Mouse (Mus musculus): ENCODE measurements at regions not wholly inside any gene's neighbourhood (a gene's known extent, or its start where the extent isn't known, plus 50 kb on each side); places are given as distances from the start of the nearest gene placed in this dataset.
"Not testable (repeated sequence)": the region's sequence is repeated elsewhere in the genome, so short reads cannot be mapped to it uniquely, and the experiment has no call there.

GRCm38 (mm10) chr15:11505076-11505639 is 105.7 kb upstream of the Tars start:
- H3K27ac ChIP-seq, result no peak overlapping the region
- WGBS (ENCODE audit: missing documents), result 72% methylated on average over 4 of the region's 4 CpGs

GRCm38 (mm10) chr15:11496436-11496835 is 97.0 kb upstream of the Tars start:
- 87% methylated on average over 2 of the region's 2 CpGs for WGBS (ENCODE audit: missing documents)
- Histone ChIP-seq H3K27ac (no peak overlapping the region), H3K79me2 (ENCODE audit: inconsistent target) (no peaks in the 10 kb centered on the region), H3K4me3 (ENCODE audit: inconsistent target) (no peak overlapping the region), H3K36me3 (ENCODE audit: inconsistent target) (no peaks in the 10 kb centered on the region)

More at GRCm38 (mm10) chr15:11505076-11505639, 105.7 kb upstream of the Tars start:
- H3K79me2 ChIP-seq (ENCODE audit: inconsistent target), result no peaks in the 10 kb centered on the region
- no peaks in the 10 kb centered on the region for H3K36me3 ChIP-seq (ENCODE audit: inconsistent target)
- no peak overlapping the region for H3K4me3 ChIP-seq (ENCODE audit: inconsistent target)

GRCm38 (mm10) chr15:11489116-11489515 is 89.7 kb upstream of the Tars start:
- H3K4me3 ChIP-seq (ENCODE audit: inconsistent target), result no peak overlapping the region
- WGBS (ENCODE audit: missing documents), result 72% methylated on average over 3 of the region's 3 CpGs
- no peaks in the 10 kb centered on the region for H3K36me3 ChIP-seq (ENCODE audit: inconsistent target)
- H3K27ac ChIP-seq, result no peak overlapping the region
- no peaks in the 10 kb centered on the region for H3K79me2 ChIP-seq (ENCODE audit: inconsistent target)

DNA sequence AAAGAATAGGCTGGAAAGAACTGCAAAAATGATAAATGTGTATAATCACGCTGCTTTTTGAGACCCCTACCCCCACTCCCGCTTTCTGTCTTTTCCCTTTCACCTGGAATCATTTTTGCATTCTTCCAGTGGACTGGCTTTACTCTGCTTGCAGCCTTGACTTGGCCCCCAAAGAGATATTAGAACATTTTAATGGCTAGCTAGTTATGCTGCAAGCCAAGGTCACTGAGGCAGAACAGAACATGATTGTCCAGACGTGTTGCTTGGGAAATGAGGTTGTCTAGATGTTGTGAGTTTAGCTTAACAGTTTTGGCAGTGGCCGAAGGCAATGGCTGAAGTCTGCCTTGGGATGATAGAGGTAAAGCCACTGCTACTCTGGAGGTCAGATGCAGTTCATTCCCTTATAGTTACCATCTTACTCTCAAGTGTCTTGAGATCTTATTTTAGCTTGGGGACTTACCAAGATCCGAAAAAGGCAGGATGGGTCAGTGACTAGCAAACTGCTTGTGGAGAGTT is 87.9 kb upstream of the Tars start:
- no peaks in the 10 kb centered on the region for H3K36me3 ChIP-seq (ENCODE audit: inconsistent target)
- no peaks in the 10 kb centered on the region for H3K79me2 ChIP-seq (ENCODE audit: inconsistent target)
- H3K27ac ChIP-seq, result no peak overlapping the region
- no peak overlapping the region for H3K4me3 ChIP-seq (ENCODE audit: inconsistent target)
- 84% methylated on average over 5 of the region's 5 CpGs for WGBS (ENCODE audit: missing documents)

DNA sequence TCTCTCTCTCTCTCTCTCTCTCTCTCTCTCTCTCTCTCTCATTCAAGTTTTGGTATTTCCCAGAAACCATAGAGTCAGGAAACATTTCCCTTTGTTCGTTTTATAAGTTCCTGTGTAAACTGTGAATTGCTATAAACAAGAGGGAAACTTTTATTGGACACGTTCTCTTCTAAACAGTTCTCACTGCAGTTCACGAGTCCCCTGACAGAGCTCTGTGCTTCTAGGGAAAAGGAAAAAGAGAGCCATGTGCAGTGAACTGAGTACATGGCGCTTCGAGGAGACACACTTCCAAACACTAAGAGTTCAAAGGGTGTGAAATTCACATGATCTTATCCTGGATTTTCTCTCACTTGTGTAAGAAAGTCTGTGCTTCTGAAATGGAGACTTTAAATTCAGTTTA is 84.5 kb upstream of the Tars start:
- 86% methylated on average over 5 of the region's 5 CpGs for WGBS (ENCODE audit: missing documents)
- no peak overlapping the region for H3K27ac ChIP-seq
- no peaks in the 10 kb centered on the region for H3K79me2 ChIP-seq (ENCODE audit: inconsistent target)
- H3K36me3 ChIP-seq (ENCODE audit: inconsistent target), result no peaks in the 10 kb centered on the region
- no peak overlapping the region for H3K4me3 ChIP-seq (ENCODE audit: inconsistent target)

GRCm38 (mm10) chr15:11479166-11479944 is 79.9 kb upstream of the Tars start:
- H3K79me2 ChIP-seq (ENCODE audit: inconsistent target), result no peaks in the 10 kb centered on the region
- 91% methylated on average over 14 of the region's 14 CpGs for WGBS (ENCODE audit: missing documents)
- no peak overlapping the region for H3K27ac ChIP-seq
- no peaks in the 10 kb centered on the region for H3K36me3 ChIP-seq (ENCODE audit: inconsistent target)
- H3K4me3 ChIP-seq (ENCODE audit: inconsistent target), result no peak overlapping the region

DNA sequence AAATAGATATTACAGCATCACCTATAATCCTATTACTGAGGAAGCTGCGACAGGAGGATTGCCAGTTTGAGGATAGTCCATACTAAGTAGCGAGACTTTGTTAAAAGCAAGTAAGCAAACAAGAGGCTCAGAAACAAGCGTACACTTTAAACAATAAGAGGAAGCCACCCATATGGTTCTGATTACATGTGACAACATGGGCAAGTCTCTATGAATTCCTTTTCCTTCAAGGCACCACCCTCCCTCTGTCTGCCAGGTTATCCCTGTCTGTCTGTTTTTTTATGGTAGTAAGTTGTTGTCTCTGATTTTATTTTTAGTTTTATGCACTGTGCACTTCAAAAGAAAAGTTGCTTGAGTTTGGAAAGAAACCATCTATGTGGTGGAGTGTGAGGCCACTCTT is 76.8 kb upstream of the Tars start:
- H3K79me2 ChIP-seq (ENCODE audit: inconsistent target), result no peaks in the 10 kb centered on the region
- no peak overlapping the region for H3K4me3 ChIP-seq (ENCODE audit: inconsistent target)
- 85% methylated on average over 3 of the region's 3 CpGs for WGBS (ENCODE audit: missing documents)
- H3K27ac ChIP-seq, result no peak overlapping the region
- H3K36me3 ChIP-seq (ENCODE audit: inconsistent target), result no peaks in the 10 kb centered on the region

- Histone ChIP-seq H3K79me2 (ENCODE audit: inconsistent target) (no peaks in the 10 kb centered on the region), H3K27ac (no peak overlapping the region), H3K36me3 (ENCODE audit: inconsistent target) (no peaks in the 10 kb centered on the region), H3K4me3 (ENCODE audit: inconsistent target) (no peak overlapping the region)
- 93% methylated on average over 2 of the region's 2 CpGs for WGBS (ENCODE audit: missing documents)
These were observed 63.9 kb upstream of the Tars start for GRCm38 (mm10) chr15:11463341-11463740.

- 86% methylated on average over 2 of the region's 2 CpGs for WGBS (ENCODE audit: missing documents)
- H3K27ac ChIP-seq; H3K36me3 ChIP-seq (ENCODE audit: inconsistent target); H3K79me2 ChIP-seq (ENCODE audit: inconsistent target); H3K4me3 ChIP-seq (ENCODE audit: inconsistent target): not testable (repeated sequence)
These were observed 62.1 kb upstream of the Tars start for GRCm38 (mm10) chr15:11461575-11461974.

DNA sequence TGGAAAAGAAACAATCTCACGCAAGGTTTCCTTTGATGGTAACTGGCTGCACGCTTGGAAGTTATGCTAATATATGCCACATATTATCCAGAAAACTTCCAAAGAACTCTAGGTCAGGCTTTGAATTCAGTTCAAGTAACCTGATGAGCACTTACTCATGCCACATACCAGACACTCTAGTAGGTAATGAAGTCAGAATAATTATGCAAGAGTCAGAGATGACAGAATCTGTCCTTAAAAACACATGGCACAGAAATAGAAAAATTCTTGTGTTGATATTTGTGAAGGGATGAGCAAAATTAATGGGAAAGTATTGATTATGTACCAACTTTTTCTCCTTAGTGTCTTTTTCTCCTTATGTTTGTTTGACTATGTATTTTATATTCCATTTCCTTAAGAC is 59.8 kb upstream of the Tars start:
- no peak overlapping the region for H3K27ac ChIP-seq
- no peaks in the 10 kb centered on the region for H3K79me2 ChIP-seq (ENCODE audit: inconsistent target)
- H3K36me3 ChIP-seq (ENCODE audit: inconsistent target), result no peaks in the 10 kb centered on the region
- H3K4me3 ChIP-seq (ENCODE audit: inconsistent target), result no peak overlapping the region
- WGBS (ENCODE audit: missing documents), result 81% methylated on average over 2 of the region's 2 CpGs

DNA sequence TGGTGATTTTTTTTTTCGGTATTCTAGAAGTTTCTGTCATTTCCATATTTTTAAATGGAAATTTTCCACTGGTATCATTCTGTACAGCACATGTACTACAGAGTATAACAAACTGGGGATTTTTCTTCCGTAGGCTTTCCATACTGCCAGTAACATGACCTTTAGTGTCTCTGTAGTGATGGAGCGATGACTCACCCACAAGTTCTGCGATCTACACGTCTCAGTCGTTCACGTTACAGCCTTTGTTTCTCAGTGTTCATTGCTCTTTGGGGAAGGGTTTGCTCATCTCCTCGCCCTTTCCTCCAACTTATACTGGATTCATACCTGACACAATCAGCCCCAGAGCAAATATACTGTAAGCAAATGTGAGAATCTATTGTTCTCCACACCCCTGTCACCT is 57.8 kb upstream of the Tars start:
- WGBS (ENCODE audit: missing documents), result 89% methylated on average over 8 of the region's 8 CpGs
- H3K36me3 ChIP-seq (ENCODE audit: inconsistent target), result no peaks in the 10 kb centered on the region
- H3K27ac ChIP-seq, result no peak overlapping the region
- no peaks in the 10 kb centered on the region for H3K79me2 ChIP-seq (ENCODE audit: inconsistent target)
- H3K4me3 ChIP-seq (ENCODE audit: inconsistent target), result no peak overlapping the region

GRCm38 (mm10) chr15:11455982-11456381 is 56.5 kb upstream of the Tars start:
- H3K79me2 ChIP-seq (ENCODE audit: inconsistent target), result no peaks in the 10 kb centered on the region
- no peak overlapping the region for H3K27ac ChIP-seq
- no peaks in the 10 kb centered on the region for H3K36me3 ChIP-seq (ENCODE audit: inconsistent target)
- 84% methylated on average over 6 of the region's 6 CpGs for WGBS (ENCODE audit: missing documents)
- H3K4me3 ChIP-seq (ENCODE audit: inconsistent target), result no peak overlapping the region

- 96% methylated on average over 10 of the region's 11 CpGs for WGBS (ENCODE audit: missing documents)
- Histone ChIP-seq H3K36me3 (ENCODE audit: inconsistent target) (no peaks in the 10 kb centered on the region), H3K4me3 (ENCODE audit: inconsistent target) (no peak overlapping the region), H3K79me2 (ENCODE audit: inconsistent target) (no peaks in the 10 kb centered on the region), H3K27ac (no peak overlapping the region)
These were observed 55.9 kb upstream of the Tars start for GRCm38 (mm10) chr15:11455366-11455785.

DNA sequence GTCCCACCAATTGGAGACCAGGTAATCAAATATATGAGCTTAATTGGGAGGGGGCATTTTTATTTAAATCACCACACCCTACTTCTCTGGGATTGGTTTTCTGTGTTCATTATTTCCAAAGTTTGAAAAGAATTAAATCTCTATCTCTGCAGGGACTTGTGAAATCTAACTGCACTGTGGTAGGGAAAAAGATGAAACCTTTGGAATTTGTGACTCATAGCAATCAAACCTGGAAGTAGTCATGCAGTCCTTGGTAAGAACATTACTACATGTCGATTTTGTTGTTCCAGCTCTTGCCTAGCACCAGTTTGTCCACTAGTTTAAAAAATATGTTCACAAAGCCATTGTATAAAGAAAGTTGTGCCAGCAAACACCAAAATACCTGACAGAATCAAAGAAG is 54.5 kb upstream of the Tars start:
- Histone ChIP-seq H3K36me3 (ENCODE audit: inconsistent target) (no peaks in the 10 kb centered on the region), H3K27ac (no peak overlapping the region), H3K4me3 (ENCODE audit: inconsistent target) (no peak overlapping the region), H3K79me2 (ENCODE audit: inconsistent target) (no peaks in the 10 kb centered on the region)
- 69% methylated on average over 1 of the region's 1 CpGs for WGBS (ENCODE audit: missing documents)

DNA sequence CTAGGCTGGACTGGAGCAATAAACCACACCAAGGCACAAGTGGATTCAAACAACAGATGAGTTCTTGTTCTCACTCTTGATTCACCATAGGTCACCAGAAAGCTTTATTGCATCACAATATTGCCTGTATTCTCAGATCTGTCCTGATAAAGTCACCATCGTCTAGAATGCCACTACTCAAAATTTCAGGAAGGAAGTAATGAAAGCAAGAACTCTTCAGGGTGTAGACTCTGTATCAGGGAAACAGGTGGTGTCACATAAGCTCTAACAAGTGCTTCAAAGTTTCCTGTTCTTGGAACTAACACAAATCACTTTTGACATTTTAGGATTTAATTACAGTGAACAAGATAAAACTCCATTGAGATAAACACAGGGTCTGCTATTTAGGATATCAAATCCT is 52.2 kb upstream of the Tars start:
- no peaks in the 10 kb centered on the region for H3K79me2 ChIP-seq (ENCODE audit: inconsistent target)
- no peaks in the 10 kb centered on the region for H3K36me3 ChIP-seq (ENCODE audit: inconsistent target)
- no peak overlapping the region for H3K27ac ChIP-seq
- H3K4me3 ChIP-seq (ENCODE audit: inconsistent target), result no peak overlapping the region
- 4% methylated on average over 1 of the region's 1 CpGs for WGBS (ENCODE audit: missing documents)
